Mouse (Mus musculus) small intestine, adult 2 months (tissue): Measurements from ENCODE around the gene Agbl4.

Source experiments
- CTCF ChIP-seq: fragments of 200-500 bp; IDR thresholded peaks from 2 replicates; pipeline ENCODE4 v1.5.1; 2012; ENCODE audit warnings: low read depth, mild to moderate bottlenecking, control low read depth, inconsistent platforms, low read length, moderate library complexity, mixed read lengths; ENCODE audit not compliant: insufficient replicate concordance, insufficient read length; ENCODE audit errors: extremely low read depth
- POLR2A ChIP-seq: fragments of 200-500 bp; IDR thresholded peaks from 2 replicates; pipeline ENCODE4 v1.6.1; 2012; ENCODE audit warnings: low read depth, mild to moderate bottlenecking, control low read depth, inconsistent platforms, low read length, moderate library complexity

- no peak for TF ChIP-seq CTCF
- no peak for TF ChIP-seq POLR2A
Measured at GRCm38 (mm10) chr4:111432417-111432816, 1035.0 kb downstream of the Agbl4 start.
